Mouse (Mus musculus): Measurements from ENCODE around the gene Map3k3. TPM values are rescaled to one million over a fixed set of nuclear protein-coding genes. Genes with fewer than 3 reads are reported as not detected.

Map3k3 gene
- total and polyA plus RNA-seq, 3 experiments = 28.8 to 34.1 (median 32.3) TPM

DNA sequence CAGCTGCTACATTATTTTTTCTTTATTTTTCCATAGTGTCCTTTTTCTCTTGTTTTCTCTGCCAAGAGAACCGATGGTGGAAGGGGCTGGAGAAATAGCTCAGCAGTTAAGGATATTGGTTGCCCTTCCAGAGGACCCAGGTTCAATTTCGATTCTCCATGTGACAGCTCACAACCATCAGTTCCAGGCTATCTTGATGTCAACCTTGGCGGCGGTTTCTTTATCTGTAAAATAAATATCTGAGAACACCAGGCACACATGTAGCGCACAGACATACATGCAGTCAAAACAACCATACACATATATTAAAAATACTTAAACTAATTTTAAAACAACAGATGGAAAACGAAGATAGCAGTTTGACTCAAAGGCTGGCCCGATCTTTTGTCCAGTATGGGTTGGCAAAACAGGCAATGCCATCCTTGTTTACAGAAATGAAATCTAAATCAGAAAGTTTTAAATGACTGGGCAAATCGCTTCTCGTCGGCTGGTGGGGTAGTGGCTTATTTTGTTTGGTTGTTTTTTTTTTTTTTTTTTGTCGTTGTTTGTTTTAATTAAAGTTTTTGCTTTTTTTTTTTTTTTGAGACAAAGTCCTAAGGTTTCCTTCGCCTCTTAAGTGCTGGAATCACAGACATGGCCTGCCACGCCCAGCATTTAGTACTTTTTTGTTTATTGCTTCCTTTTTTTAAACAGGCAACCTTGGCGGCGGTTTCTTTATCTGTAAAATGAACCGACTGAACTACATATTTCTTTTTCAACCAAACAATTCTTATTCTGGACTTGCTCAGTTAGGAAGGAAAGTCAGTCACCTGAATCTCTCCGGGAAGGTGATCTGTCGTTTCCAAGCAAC lies 19.1 kb upstream of the Map3k3 start (continued):
- TF ChIP-seq MAFK (IDR thresholded peaks at IDR 0.05; ENCODE audit: insufficient replicate concordance, low read length) (no peak), GABPA (IDR thresholded peaks at IDR 0.05; ENCODE audit: insufficient replicate concordance, low read depth, low read length) (no peak), USF2 (conservative IDR thresholded peaks at IDR 0.05; ENCODE audit: low read depth, low read length) (peak; percentile 21; the same call in 1 of the 2 replicates), ZC3H11A (IDR thresholded peaks at IDR 0.05; ENCODE audit: low read depth, low read length) (no peak), IRF4 (IDR thresholded peaks at IDR 0.05; ENCODE audit: low read depth, low read length) (no peak)

DNA sequence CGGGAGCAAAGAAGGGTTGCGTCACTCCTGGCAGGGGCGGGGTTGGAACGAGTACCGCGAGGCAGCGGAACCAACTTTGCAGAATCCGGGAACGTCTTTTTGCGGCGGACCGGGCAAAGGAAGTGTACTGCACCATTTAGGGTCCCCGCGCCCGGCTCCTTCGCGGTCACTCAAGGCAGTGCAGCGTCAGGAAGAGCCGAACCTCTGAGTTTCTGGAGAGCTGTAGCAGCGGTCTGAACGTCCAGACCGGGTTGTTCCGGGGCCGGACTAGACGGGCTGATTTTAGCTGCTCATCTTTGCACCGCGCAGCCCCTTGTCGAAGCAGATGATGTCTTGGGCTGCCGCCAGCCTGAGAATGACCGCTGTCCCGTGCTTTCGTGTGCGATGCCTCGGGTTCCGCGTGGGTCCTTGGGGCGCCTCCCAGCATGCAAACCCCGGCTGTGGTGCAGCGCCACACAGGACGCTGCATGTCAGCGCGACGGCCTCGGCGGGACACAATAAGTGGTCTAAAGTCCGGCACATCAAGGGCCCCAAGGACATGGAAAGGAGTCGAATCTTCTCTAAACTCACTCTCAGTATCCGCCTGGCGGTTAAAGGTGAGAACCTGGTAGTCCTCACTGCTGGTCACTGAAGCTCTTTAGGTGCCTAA lies 18.4 kb upstream of the Map3k3 start, which contains the start of gene Taco1:
Gene Taco1 (plus strand): TSS at position 139 of the 649 bp plus-strand sequence.
- dilution Hi-C loops (cut with MboI; ENCODE audit: extremely low pct_ligation_motif_present, extremely low pct_unique_long_range_greater_than_20kb, low sequenced_read_pairs) (loop anchor here (25.0 kb wide), 1 partner anchor 129 kb away; no protein-coding TSS in a partner anchor), in situ Hi-C loops (cut with MboI; ENCODE audit: low pct_ligation_motif_present, low pct_unique_long_range_greater_than_20kb, low sequenced_read_pairs) (no loop called here)
- peaks cover 7 to 21% of the 10 kb centered on the region in 2 experiments for H3K4me1 ChIP-seq (ENCODE audit: control insufficient read depth in 1 of 2, insufficient read depth in 2 of 2)
- peaks cover 8 to 34% of the 10 kb centered on the region in 2 experiments for H3K36me3 ChIP-seq (replicated peaks in 1 of 2; ENCODE audit: control insufficient read depth in 1 of 2, insufficient read depth in 1 of 2, low read length in 1 of 2)
- no peaks in the 10 kb centered on the region for H3K79me2 ChIP-seq (replicated peaks; ENCODE audit: control insufficient read depth, extremely low read depth, insufficient read depth, poor library complexity, severe bottlenecking)
- peak within 1 kb of the TSS; percentile 68 for H3K27ac ChIP-seq (ENCODE audit: insufficient read depth, low read depth)
- H3K27me3 ChIP-seq (replicated peaks) = no peaks in the 10 kb centered on the region
- DNase-seq (ENCODE audit: extremely low read depth) = peak; percentile 98
- no peaks in the 10 kb centered on the region for H3K9me3 ChIP-seq (replicated peaks; ENCODE audit: low read length)
- H3K4me2 ChIP-seq (ENCODE audit: insufficient read depth, low read depth, poor library complexity, severe bottlenecking) = peak within 1 kb of the TSS; percentile 72
- H3K4me3 ChIP-seq (replicated peaks in 1 of 3; ENCODE audit: low read depth in 2 of 3, low read length in 2 of 3, poor library complexity in 1 of 3) = peak within 1 kb of the TSS; percentile 86 to 95 (median 89)
- H3K9ac ChIP-seq (ENCODE audit: insufficient read depth, low read depth) = peak within 1 kb of the TSS; percentile 73
- TF ChIP-seq MAZ (IDR thresholded peaks at IDR 0.05; ENCODE audit: low read depth, low read length) = peak; percentile 98
- TF ChIP-seq MAFK (IDR thresholded peaks at IDR 0.05; ENCODE audit: insufficient replicate concordance, low read length) = peak; percentile 32; the same call in 1 of the 2 replicates
- TF ChIP-seq USF1 (IDR thresholded peaks at IDR 0.05; ENCODE audit: low read depth, low read length) = no peak
- no peak for TF ChIP-seq ZNF384 (IDR thresholded peaks at IDR 0.05; ENCODE audit: low read depth, low read length)
- peak; percentile 94 for TF ChIP-seq MYC (IDR thresholded peaks at IDR 0.05; ENCODE audit: low read depth, low read length)
- TF ChIP-seq CHD1 (IDR thresholded peaks at IDR 0.05; ENCODE audit: low read depth, low read length) = peak; percentile 71; the same call in 1 of the 2 replicates
- peak; percentile 42; the same call in 1 of the 2 replicates for TF ChIP-seq BHLHE40 (IDR thresholded peaks at IDR 0.05; ENCODE audit: low read depth, low read length)
- TF ChIP-seq GABPA (IDR thresholded peaks at IDR 0.05; ENCODE audit: insufficient replicate concordance, low read depth, low read length) = peak; percentile 81; the same call in 1 of the 2 replicates
- TF ChIP-seq KAT2A (IDR thresholded peaks at IDR 0.05; ENCODE audit: insufficient replicate concordance, low read length) = peak; percentile 98
- TF ChIP-seq PAX5 (IDR thresholded peaks at IDR 0.05; ENCODE audit: low read length) = no peak
- peak; percentile 88 for TF ChIP-seq POLR2A (IDR thresholded peaks at IDR 0.05; ENCODE audit: low read depth, low read length)
- peak; percentile 82 for TF ChIP-seq TBP (conservative IDR thresholded peaks at IDR 0.05; ENCODE audit: low read depth, low read length)
- no peak for TF ChIP-seq EP300 (IDR thresholded peaks at IDR 0.05; ENCODE audit: low read length)
- peak; percentile 97 for TF ChIP-seq MXI1 (IDR thresholded peaks at IDR 0.05; ENCODE audit: low read depth, low read length)
- TF ChIP-seq USF2 (conservative IDR thresholded peaks at IDR 0.05; ENCODE audit: low read depth, low read length) = no peak
- peak; percentile 81 for TF ChIP-seq NELFE (IDR thresholded peaks at IDR 0.05; ENCODE audit: low read depth, low read length)
- no peak; the same call in 1 of the 2 replicates for TF ChIP-seq RCOR1 (conservative IDR thresholded peaks at IDR 0.05; ENCODE audit: low read depth, low read length)
- peak; percentile 73 for TF ChIP-seq POLR2AphosphoS2 (IDR thresholded peaks at IDR 0.05; ENCODE audit: low read depth, low read length)
- TF ChIP-seq CTCF (conservative IDR thresholded peaks at IDR 0.05 in 1 of 2, IDR thresholded peaks at IDR 0.05 in 1 of 2; ENCODE audit: low read depth in 2 of 2, low read length in 2 of 2) = no peak
- peak; percentile 92 for TF ChIP-seq MEF2A (IDR thresholded peaks at IDR 0.05; ENCODE audit: borderline replicate concordance, low read depth, low read length)
- TF ChIP-seq SIN3A (IDR thresholded peaks at IDR 0.05; ENCODE audit: low read length) = peak; percentile 100
- TF ChIP-seq ZKSCAN1 (IDR thresholded peaks at IDR 0.05; ENCODE audit: borderline replicate concordance, low read depth, low read length) = no peak
- peak; percentile 91 for TF ChIP-seq IRF4 (IDR thresholded peaks at IDR 0.05; ENCODE audit: low read depth, low read length)
- peak; percentile 62; the same call in 1 of the 2 replicates for TF ChIP-seq NRF1 (IDR thresholded peaks at IDR 0.05; ENCODE audit: low read depth, low read length)
- TF ChIP-seq SMC3 (IDR thresholded peaks at IDR 0.05; ENCODE audit: low read depth, low read length) = peak; percentile 5
- TF ChIP-seq HCFC1 (IDR thresholded peaks at IDR 0.05; ENCODE audit: low read depth, low read length) = peak; percentile 100
- peak; percentile 97 for TF ChIP-seq TCF12 (IDR thresholded peaks at IDR 0.05; ENCODE audit: low read depth, low read length)
- TF ChIP-seq ZC3H11A (IDR thresholded peaks at IDR 0.05; ENCODE audit: low read depth, low read length) = no peak
- TF ChIP-seq ZMIZ1 (IDR thresholded peaks at IDR 0.05; ENCODE audit: low read depth, low read length) = peak; percentile 94
- TF ChIP-seq RAD21 (IDR thresholded peaks at IDR 0.05; ENCODE audit: low read depth, low read length) = no peak; the same call in 1 of the 2 replicates
- TF ChIP-seq E2F4 (IDR thresholded peaks at IDR 0.05; ENCODE audit: insufficient replicate concordance, low read depth, low read length) = 0 out of 2 replicates have a peak, but pooled peaks have one; percentile 61
- TF ChIP-seq UBTF (IDR thresholded peaks at IDR 0.05; ENCODE audit: low read depth, low read length) = peak; percentile 89
